Mouse (Mus musculus) heart, adult 2 months (tissue): Measurements from ENCODE around the gene Atp5h.
A peak's percentile ranks its signal among the peaks of the same experiment; 100 is the strongest.

Experiments used
- CTCF ChIP-seq: fragments of 200-600 bp; IDR thresholded peaks from 2 replicates; pipeline ENCODE4 v1.8.1; 2022; ENCODE audit warnings: antibody characterized with exemption, mild to moderate bottlenecking, moderate library complexity
- POLR2A ChIP-seq: fragments of 200-500 bp; IDR thresholded peaks from 2 replicates; pipeline ENCODE4 v1.6.1; 2011; ENCODE audit warnings: mild to moderate bottlenecking, low read depth, low read length, control low read depth; ENCODE audit not compliant: insufficient read depth

- TF ChIP-seq CTCF (0 out of 2 replicates have a peak, but pooled peaks have one; percentile 7), POLR2A (peak; percentile 77)
These were observed 37.8 kb downstream of the Atp5h start, which contains the start of gene Cdr2l for GRCm38 (mm10) chr11:115381743-115382539.
